Mouse (Mus musculus) ES-Bruce4 (cell line): Measurements from ENCODE around the gene Il17ra.

ENCODE experiments used
- CTCF ChIP-seq: IDR thresholded peaks from one replicate; pipeline ENCODE4 v1.8.1; 2011; ENCODE audit warnings: low read depth, low read length
- EP300 ChIP-seq: IDR thresholded peaks from 2 replicates; pipeline ENCODE4 v1.6.1; 2011; ENCODE audit warnings: low read depth, low read length; ENCODE audit not compliant: insufficient read depth

- TF ChIP-seq EP300 (no peak), CTCF (no peak)
These were observed 19.0 kb downstream of the Il17ra start for GRCm38 (mm10) chr6:120482021-120482420.
